Mouse (Mus musculus) lung, postnatal 0 days (tissue): ENCODE measurements around the gene Efna5.

Experiments used
- CTCF ChIP-seq: IDR thresholded peaks from 2 replicates; pipeline ENCODE4 v1.5.1; 2016; ENCODE audit warnings: antibody characterized with exemption, mild to moderate bottlenecking
- EP300 ChIP-seq: IDR thresholded peaks from 2 replicates; pipeline ENCODE4 v1.6.1; 2016; ENCODE audit warnings: antibody characterized with exemption, mild to moderate bottlenecking, control low read depth

DNA sequence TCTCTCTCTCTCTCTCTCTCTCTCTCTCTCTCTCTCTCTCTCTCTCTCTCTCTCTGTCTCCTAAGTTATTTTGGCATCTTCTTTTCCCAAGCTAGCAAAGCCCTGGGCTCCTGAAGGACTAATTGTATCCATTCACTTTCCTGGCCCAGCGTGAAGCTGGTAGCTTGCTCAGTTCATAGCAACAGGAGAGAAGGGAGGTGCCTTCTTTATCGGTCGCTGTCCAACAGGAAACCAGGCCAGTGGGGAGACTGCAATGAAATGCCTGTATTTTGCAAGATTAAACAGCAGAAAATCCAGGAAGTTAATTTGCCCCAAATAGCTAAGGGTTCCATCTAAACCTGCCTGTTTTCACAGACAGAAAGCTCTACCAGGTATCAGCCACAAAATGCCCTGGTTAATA lies 5.4 kb downstream of the Efna5 start:
- TF ChIP-seq CTCF (no peak), EP300 (no peak)
